Comparison of ENCODE assay signal across 20 mouse cellular contexts in genomic region chr12:117509919-117510318, GRCm38 (mm10).
"Had no signal": no experiment of that assay in that cellular context is flagged by ENCODE, and none has a peak within 500 bp of the region (broad histone marks: within the 10 kb centered on the region; RNA-seq: fewer than 3 reads in every experiment).

No protein-coding gene starts in this region.

- H3K9me3 ChIP-seq: liver, embryonic 12.5 days; midbrain, embryonic 10.5 days; midbrain, embryonic 12.5 days; neural tube, embryonic 13.5 days; neural tube, embryonic 15.5 days had no signal

- H3K4me3 ChIP-seq: liver, embryonic 12.5 days; midbrain, embryonic 10.5 days; midbrain, embryonic 12.5 days; myocyte; neural tube, embryonic 13.5 days; neural tube, embryonic 15.5 days had no signal

- H3K36me3 ChIP-seq: liver, embryonic 12.5 days; midbrain, embryonic 10.5 days; midbrain, embryonic 12.5 days; neural tube, embryonic 13.5 days; neural tube, embryonic 15.5 days had no signal

- ATAC-seq: liver, embryonic 12.5 days; lung, postnatal 0 days; midbrain, embryonic 16.5 days had no signal

- H3K27me3 ChIP-seq: liver, embryonic 12.5 days; midbrain, embryonic 12.5 days; neural tube, embryonic 13.5 days; neural tube, embryonic 15.5 days had no signal

- H3K4me2 ChIP-seq: liver, embryonic 12.5 days; midbrain, embryonic 12.5 days; neural tube, embryonic 13.5 days; neural tube, embryonic 15.5 days had no signal

- H3K9ac ChIP-seq: liver, embryonic 12.5 days; liver, embryonic 14.5 days; midbrain, embryonic 12.5 days; neural tube, embryonic 13.5 days; neural tube, embryonic 15.5 days had no signal

- H3K27ac ChIP-seq: liver, embryonic 12.5 days; liver, embryonic 14.5 days; midbrain, embryonic 10.5 days; midbrain, embryonic 12.5 days; neural tube, embryonic 13.5 days; neural tube, embryonic 15.5 days had no signal

- DNase-seq: lung, adult 18-20 months; lung, postnatal 4 days; midbrain, embryonic 14.5 days; retina, postnatal 1 day; right cerebral cortex, adult 18-20 months; right cerebral cortex, postnatal 25 days; right cerebral cortex, postnatal 4 days; spleen, adult 18-20 months; thymus, adult 18-20 months; thymus, postnatal 14 days; thymus, postnatal 36 days had no signal

- H3K4me1 ChIP-seq: liver, embryonic 12.5 days; midbrain, embryonic 12.5 days had no signal
